Mouse (Mus musculus): Measurements from ENCODE around the gene Lcmt1. TPM values are rescaled to one million over a fixed set of nuclear protein-coding genes. Genes with fewer than 3 reads are reported as not detected.

Lcmt1 gene
- total and polyA plus RNA-seq, 2 experiments: 9.6 to 15.9 TPM

GRCm38 (mm10) chr7:123396900-123397299 lies 27.3 kb downstream of the Lcmt1 start:
- no peak for DNase-seq (ENCODE audit: extremely low read depth, low read depth, low spot score)
- Histone ChIP-seq H3K79me2 (ENCODE audit: control insufficient read depth, insufficient read depth, low read length) (peaks cover 4% of the 10 kb centered on the region; the same call in 1 of the 2 replicates), H3K27ac (replicated peaks; ENCODE audit: insufficient read depth, low read depth, low read length) (no peak overlapping the region), H3K27me3 (ENCODE audit: control insufficient read depth, insufficient read depth, low read length) (no peaks in the 10 kb centered on the region), H3K36me3 (ENCODE audit: control insufficient read depth, insufficient read depth, low read length) (peaks cover 7% of the 10 kb centered on the region), H3K4me3 (ENCODE audit: insufficient read depth, low read depth, low read length) (no peak overlapping the region), H3K9ac (ENCODE audit: low read depth, low read length) (no peak overlapping the region), H3K4me1 (ENCODE audit: control insufficient read depth, insufficient read depth, low read length) (peaks cover 3% of the 10 kb centered on the region; the same call in 1 of the 2 replicates)
- WGBS: 95% methylated on average over 5 of the region's 5 CpGs
- TF ChIP-seq POLR2A (IDR thresholded peaks at IDR 0.05; ENCODE audit: extremely low read depth, insufficient read depth, low read length) (no peak), CTCF (IDR thresholded peaks at IDR 0.05; ENCODE audit: low read depth, low read length) (no peak)

GRCm38 (mm10) chr7:123397369-123397768 lies 27.8 kb downstream of the Lcmt1 start:
- H3K27ac ChIP-seq (replicated peaks; ENCODE audit: insufficient read depth, low read depth, low read length): no peak overlapping the region
- no peak overlapping the region for H3K4me3 ChIP-seq (ENCODE audit: insufficient read depth, low read depth, low read length)
- 83% methylated on average over 8 of the region's 8 CpGs for WGBS
- peaks cover 3% of the 10 kb centered on the region; the same call in 1 of the 2 replicates for H3K4me1 ChIP-seq (ENCODE audit: control insufficient read depth, insufficient read depth, low read length)
- no peak overlapping the region for H3K9ac ChIP-seq (ENCODE audit: low read depth, low read length)
- TF ChIP-seq CTCF (IDR thresholded peaks at IDR 0.05; ENCODE audit: low read depth, low read length): no peak
- no peak for TF ChIP-seq POLR2A (IDR thresholded peaks at IDR 0.05; ENCODE audit: extremely low read depth, insufficient read depth, low read length)
- no peaks in the 10 kb centered on the region for H3K27me3 ChIP-seq (ENCODE audit: control insufficient read depth, insufficient read depth, low read length)
- no peak for DNase-seq (ENCODE audit: extremely low read depth, low read depth, low spot score)
- H3K36me3 ChIP-seq (ENCODE audit: control insufficient read depth, insufficient read depth, low read length): peaks cover 9% of the 10 kb centered on the region
- H3K79me2 ChIP-seq (ENCODE audit: control insufficient read depth, insufficient read depth, low read length): peaks cover 4% of the 10 kb centered on the region; the same call in 1 of the 2 replicates

GRCm38 (mm10) chr7:123397931-123398330 lies 28.3 kb downstream of the Lcmt1 start:
- Histone ChIP-seq H3K36me3 (ENCODE audit: control insufficient read depth, insufficient read depth, low read length) (peaks cover 15% of the 10 kb centered on the region), H3K27me3 (ENCODE audit: control insufficient read depth, insufficient read depth, low read length) (no peaks in the 10 kb centered on the region), H3K79me2 (ENCODE audit: control insufficient read depth, insufficient read depth, low read length) (0 out of 2 replicates have a peak, but pooled peaks cover 1% of the 10 kb centered on the region), H3K4me1 (ENCODE audit: control insufficient read depth, insufficient read depth, low read length) (peaks cover 3% of the 10 kb centered on the region; the same call in 1 of the 2 replicates), H3K4me3 (ENCODE audit: insufficient read depth, low read depth, low read length) (no peak overlapping the region), H3K9ac (ENCODE audit: low read depth, low read length) (no peak overlapping the region), H3K27ac (replicated peaks; ENCODE audit: insufficient read depth, low read depth, low read length) (no peak overlapping the region)
- 87% methylated on average over 8 of the region's 8 CpGs for WGBS
- no peak for DNase-seq (ENCODE audit: extremely low read depth, low read depth, low spot score)
- TF ChIP-seq CTCF (IDR thresholded peaks at IDR 0.05; ENCODE audit: low read depth, low read length): no peak
- no peak for TF ChIP-seq POLR2A (IDR thresholded peaks at IDR 0.05; ENCODE audit: extremely low read depth, insufficient read depth, low read length)

- peak; percentile 76 for DNase-seq (ENCODE audit: extremely low read depth, low read depth, low spot score)
- no peak for TF ChIP-seq POLR2A (IDR thresholded peaks at IDR 0.05; ENCODE audit: extremely low read depth, insufficient read depth, low read length)
- TF ChIP-seq CTCF (IDR thresholded peaks at IDR 0.05; ENCODE audit: low read depth, low read length): peak; percentile 57
- Histone ChIP-seq H3K79me2 (ENCODE audit: control insufficient read depth, insufficient read depth, low read length) (no peaks in the 10 kb centered on the region), H3K9ac (ENCODE audit: low read depth, low read length) (no peak overlapping the region), H3K4me3 (ENCODE audit: insufficient read depth, low read depth, low read length) (no peak overlapping the region), H3K27ac (replicated peaks; ENCODE audit: insufficient read depth, low read depth, low read length) (no peak overlapping the region), H3K36me3 (ENCODE audit: control insufficient read depth, insufficient read depth, low read length) (peaks cover 20% of the 10 kb centered on the region), H3K4me1 (ENCODE audit: control insufficient read depth, insufficient read depth, low read length) (peaks cover 3% of the 10 kb centered on the region; the same call in 1 of the 2 replicates), H3K27me3 (ENCODE audit: control insufficient read depth, insufficient read depth, low read length) (no peaks in the 10 kb centered on the region)
- 22% methylated on average over 7 of the region's 7 CpGs for WGBS
These were observed 29.2 kb downstream of the Lcmt1 start for GRCm38 (mm10) chr7:123398828-123399227.

- Histone ChIP-seq H3K4me1 (ENCODE audit: control insufficient read depth, insufficient read depth, low read length) (peaks cover 2% of the 10 kb centered on the region; the same call in 1 of the 2 replicates), H3K9ac (ENCODE audit: low read depth, low read length) (no peak overlapping the region), H3K27me3 (ENCODE audit: control insufficient read depth, insufficient read depth, low read length) (no peaks in the 10 kb centered on the region), H3K27ac (replicated peaks; ENCODE audit: insufficient read depth, low read depth, low read length) (no peak overlapping the region), H3K4me3 (ENCODE audit: insufficient read depth, low read depth, low read length) (no peak overlapping the region), H3K36me3 (ENCODE audit: control insufficient read depth, insufficient read depth, low read length) (peaks cover 21% of the 10 kb centered on the region), H3K79me2 (ENCODE audit: control insufficient read depth, insufficient read depth, low read length) (no peaks in the 10 kb centered on the region)
- TF ChIP-seq POLR2A (IDR thresholded peaks at IDR 0.05; ENCODE audit: extremely low read depth, insufficient read depth, low read length) (no peak), CTCF (IDR thresholded peaks at IDR 0.05; ENCODE audit: low read depth, low read length) (no peak)
- DNase-seq (ENCODE audit: extremely low read depth, low read depth, low spot score): no peak
- 85% methylated on average over 4 of the region's 4 CpGs for WGBS
These were observed 29.7 kb downstream of the Lcmt1 start for GRCm38 (mm10) chr7:123399286-123399685.

- Histone ChIP-seq H3K4me3 (ENCODE audit: insufficient read depth, low read depth, low read length) (no peak overlapping the region), H3K27me3 (ENCODE audit: control insufficient read depth, insufficient read depth, low read length) (no peaks in the 10 kb centered on the region), H3K36me3 (ENCODE audit: control insufficient read depth, insufficient read depth, low read length) (peaks cover 26% of the 10 kb centered on the region), H3K4me1 (ENCODE audit: control insufficient read depth, insufficient read depth, low read length) (peaks cover 8% of the 10 kb centered on the region), H3K27ac (replicated peaks; ENCODE audit: insufficient read depth, low read depth, low read length) (no peak overlapping the region), H3K9ac (ENCODE audit: low read depth, low read length) (no peak overlapping the region), H3K79me2 (ENCODE audit: control insufficient read depth, insufficient read depth, low read length) (no peaks in the 10 kb centered on the region)
- 87% methylated on average over 3 of the region's 3 CpGs for WGBS
- no peak for TF ChIP-seq CTCF (IDR thresholded peaks at IDR 0.05; ENCODE audit: low read depth, low read length)
- no peak for TF ChIP-seq POLR2A (IDR thresholded peaks at IDR 0.05; ENCODE audit: extremely low read depth, insufficient read depth, low read length)
- DNase-seq (ENCODE audit: extremely low read depth, low read depth, low spot score): no peak
These were observed 31.5 kb downstream of the Lcmt1 start for GRCm38 (mm10) chr7:123401121-123401520.
